Mouse (Mus musculus): ENCODE measurements around the gene Fcho2. TPM values are rescaled to one million over a fixed set of nuclear protein-coding genes. Genes with fewer than 3 reads are reported as not detected.

The Fcho2 gene
- polyA plus RNA-seq, 1 experiment from 2014 or later = 23.5 TPM

DNA sequence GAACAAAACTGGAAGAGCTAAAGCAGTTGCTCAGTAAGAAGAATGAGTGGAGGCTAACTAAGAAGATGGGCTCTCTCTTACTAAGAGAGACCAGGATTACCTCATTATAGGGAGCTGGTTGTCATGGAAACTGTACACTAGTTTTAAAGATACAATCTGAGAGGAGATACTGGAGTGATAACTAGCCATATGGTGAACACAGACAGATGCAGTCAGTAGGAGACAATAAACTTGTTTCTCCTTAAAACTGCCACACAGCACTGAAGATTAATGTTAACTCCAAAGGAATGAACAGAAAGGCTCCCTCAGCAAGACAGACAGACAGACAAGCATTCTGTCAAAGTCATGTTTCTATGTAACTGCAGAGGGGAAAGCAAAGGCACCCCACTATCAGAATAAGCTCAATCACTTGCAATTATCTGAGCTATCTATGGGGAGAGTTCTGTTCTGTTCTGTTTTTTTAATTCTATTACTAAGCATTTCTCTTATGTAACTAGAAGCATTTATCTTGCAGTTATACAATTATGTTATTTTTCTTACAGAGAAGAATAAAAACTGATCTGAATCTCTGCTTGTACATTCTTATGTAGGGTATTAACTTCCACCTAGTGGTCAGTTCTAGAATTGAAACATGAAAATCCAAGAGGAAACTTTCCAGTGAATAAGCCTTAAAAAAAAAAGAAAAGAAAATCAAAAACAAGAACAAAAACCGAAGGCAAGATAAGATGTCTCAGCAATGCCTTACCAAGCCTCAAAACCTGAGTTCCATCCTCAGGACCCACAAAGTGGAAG is 85.8 kb downstream of the Fcho2 start:
- Histone ChIP-seq H3K4me1 (replicated peaks) (no peaks in the 10 kb centered on the region), H3K9me3 (no peaks in the 10 kb centered on the region), H3K27ac (no peak overlapping the region), H3K4me3 (no peak overlapping the region), H3K27me3 (ENCODE audit: insufficient read depth, poor library complexity, severe bottlenecking) (no peaks in the 10 kb centered on the region), H3K36me3 (peaks cover 92% of the 10 kb centered on the region)
- WGBS = 87% methylated on average over 1 of the region's 1 CpGs
- no peak for DNase-seq (ENCODE audit: low spot score)

DNA sequence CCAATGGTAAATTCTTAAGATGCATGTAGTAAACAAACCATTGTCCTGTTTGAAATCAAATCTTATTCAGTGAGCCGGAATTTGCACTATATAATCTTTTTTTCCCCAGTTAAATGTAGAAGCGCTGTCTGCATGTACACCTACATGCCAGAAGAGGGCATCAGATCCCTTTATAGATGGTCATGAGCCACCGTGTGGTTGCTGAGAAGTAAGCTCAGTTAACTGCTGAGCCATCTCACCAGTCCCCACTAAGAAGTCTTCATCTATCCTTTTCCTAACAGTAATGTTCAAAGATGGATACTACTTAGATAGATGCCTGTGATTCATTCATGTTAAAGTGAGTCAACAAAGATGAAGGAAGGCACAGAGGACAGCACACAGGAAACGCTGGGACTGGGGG is 88.8 kb downstream of the Fcho2 start:
- Histone ChIP-seq H3K4me3 (no peak overlapping the region), H3K27me3 (ENCODE audit: insufficient read depth, poor library complexity, severe bottlenecking) (no peaks in the 10 kb centered on the region), H3K27ac (no peak overlapping the region), H3K4me1 (replicated peaks) (no peaks in the 10 kb centered on the region), H3K9me3 (no peaks in the 10 kb centered on the region), H3K36me3 (peaks cover 79% of the 10 kb centered on the region)
- DNase-seq (ENCODE audit: low spot score) = no peak
- WGBS = 64% methylated on average over 4 of the region's 4 CpGs

DNA sequence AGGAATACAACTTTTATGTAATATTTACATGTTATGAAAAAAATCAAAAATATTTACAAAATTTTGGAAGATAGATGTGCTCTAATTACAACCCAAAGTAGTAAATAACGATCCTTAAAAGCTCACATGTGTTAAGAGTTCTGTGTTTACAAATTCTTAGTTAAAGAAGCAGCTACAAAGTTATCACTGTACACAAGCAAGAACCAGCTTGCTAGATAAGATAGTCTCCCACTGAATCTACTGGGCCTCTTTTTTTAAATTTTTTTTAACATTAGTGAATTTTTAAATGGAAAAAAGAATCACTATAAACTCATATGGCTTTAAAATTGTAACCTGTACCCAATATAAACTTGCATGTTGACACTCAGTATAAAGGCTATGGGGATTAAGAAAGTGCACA is 91.8 kb downstream of the Fcho2 start:
- Histone ChIP-seq H3K9me3 (no peaks in the 10 kb centered on the region), H3K36me3 (peaks cover 57% of the 10 kb centered on the region), H3K4me3 (no peak overlapping the region), H3K27me3 (ENCODE audit: insufficient read depth, poor library complexity, severe bottlenecking) (no peaks in the 10 kb centered on the region), H3K4me1 (replicated peaks) (no peaks in the 10 kb centered on the region), H3K27ac (no peak overlapping the region)
- 93% methylated on average over 1 of the region's 1 CpGs for WGBS
- DNase-seq (ENCODE audit: low spot score) = no peak

DNA sequence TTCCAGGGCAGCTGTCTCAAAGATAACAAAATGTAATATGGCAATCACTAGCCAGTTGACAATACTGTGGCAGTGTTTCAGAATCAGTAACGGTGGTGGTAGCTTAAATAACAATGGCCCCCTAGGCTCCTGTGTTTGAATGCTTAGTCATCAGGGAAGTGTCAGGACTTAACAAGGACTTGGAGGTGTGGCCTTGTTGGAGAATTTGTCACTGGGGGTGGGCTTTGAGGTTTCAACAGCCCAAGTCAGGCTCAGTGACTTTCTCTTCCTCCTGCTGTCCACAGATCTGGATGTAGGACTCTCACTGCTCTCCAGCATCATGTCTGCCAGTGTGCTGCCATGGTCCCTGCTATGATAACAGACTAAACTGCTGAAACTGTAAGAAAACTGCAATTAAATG is 93.0 kb downstream of the Fcho2 start:
- H3K36me3 ChIP-seq = peaks cover 47% of the 10 kb centered on the region
- H3K27me3 ChIP-seq (ENCODE audit: insufficient read depth, poor library complexity, severe bottlenecking) = no peaks in the 10 kb centered on the region
- no peaks in the 10 kb centered on the region for H3K9me3 ChIP-seq
- no peaks in the 10 kb centered on the region for H3K4me1 ChIP-seq (replicated peaks)
- no peak overlapping the region for H3K4me3 ChIP-seq
- DNase-seq (ENCODE audit: low spot score) = no peak
- H3K27ac ChIP-seq = no peak overlapping the region
- WGBS = 42% methylated on average over 1 of the region's 1 CpGs

DNA sequence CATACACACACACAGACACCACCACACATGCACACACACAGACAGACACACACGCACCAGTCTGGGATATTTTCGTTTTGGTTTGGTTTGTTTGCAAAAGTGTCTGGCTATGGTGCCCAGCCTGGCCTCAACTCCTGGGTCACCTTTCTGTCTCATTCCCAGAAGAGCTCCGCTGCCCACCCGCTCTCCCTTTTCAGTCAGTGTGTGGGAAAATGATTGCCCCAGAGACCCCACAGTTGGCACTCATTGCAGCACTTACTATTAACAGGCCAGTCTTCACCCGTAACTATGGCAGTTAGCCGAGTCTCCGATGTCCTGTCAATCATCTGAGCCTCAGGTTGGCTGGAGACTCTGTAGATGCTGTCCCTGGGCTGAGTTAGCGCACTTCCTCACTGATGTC is 99.1 kb downstream of the Fcho2 start:
- H3K36me3 ChIP-seq = 0 out of 2 replicates have a peak, but pooled peaks cover 2% of the 10 kb centered on the region
- no peaks in the 10 kb centered on the region for H3K9me3 ChIP-seq
- no peak overlapping the region for H3K4me3 ChIP-seq
- 90% methylated on average over 8 of the region's 8 CpGs for WGBS
- no peaks in the 10 kb centered on the region for H3K27me3 ChIP-seq (ENCODE audit: insufficient read depth, poor library complexity, severe bottlenecking)
- no peaks in the 10 kb centered on the region for H3K4me1 ChIP-seq (replicated peaks)
- peak; percentile 1 for DNase-seq (ENCODE audit: low spot score)
- H3K27ac ChIP-seq = no peak overlapping the region

DNA sequence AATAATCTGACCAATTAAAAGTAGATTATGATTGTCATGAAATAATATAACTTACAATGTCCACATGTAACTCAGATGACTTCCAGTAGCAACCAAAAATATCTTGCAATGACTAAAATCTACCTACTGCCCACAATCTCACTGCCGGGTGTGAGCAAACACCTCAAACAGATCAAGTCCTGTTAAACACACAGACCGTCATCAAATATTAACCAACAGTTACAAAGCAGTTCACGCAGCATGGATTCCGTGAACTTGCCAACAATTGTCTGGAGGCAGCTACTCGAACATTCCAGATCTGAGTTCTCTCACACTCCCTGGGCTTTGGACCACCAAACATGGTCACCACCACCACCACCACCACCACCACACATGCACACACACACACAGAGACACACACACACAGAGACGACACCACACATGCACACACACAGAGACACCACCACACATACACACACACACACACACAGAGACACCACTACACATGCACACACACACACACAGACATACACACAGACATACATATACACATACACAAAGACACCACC is 99.7 kb downstream of the Fcho2 start:
- Histone ChIP-seq H3K36me3 (no peaks in the 10 kb centered on the region), H3K27me3 (ENCODE audit: insufficient read depth, poor library complexity, severe bottlenecking) (no peaks in the 10 kb centered on the region), H3K27ac (no peak overlapping the region), H3K4me3 (no peak overlapping the region), H3K9me3 (no peaks in the 10 kb centered on the region), H3K4me1 (replicated peaks) (no peaks in the 10 kb centered on the region)
- DNase-seq (ENCODE audit: low spot score) = no peak
- WGBS = 90% methylated on average over 6 of the region's 6 CpGs

DNA sequence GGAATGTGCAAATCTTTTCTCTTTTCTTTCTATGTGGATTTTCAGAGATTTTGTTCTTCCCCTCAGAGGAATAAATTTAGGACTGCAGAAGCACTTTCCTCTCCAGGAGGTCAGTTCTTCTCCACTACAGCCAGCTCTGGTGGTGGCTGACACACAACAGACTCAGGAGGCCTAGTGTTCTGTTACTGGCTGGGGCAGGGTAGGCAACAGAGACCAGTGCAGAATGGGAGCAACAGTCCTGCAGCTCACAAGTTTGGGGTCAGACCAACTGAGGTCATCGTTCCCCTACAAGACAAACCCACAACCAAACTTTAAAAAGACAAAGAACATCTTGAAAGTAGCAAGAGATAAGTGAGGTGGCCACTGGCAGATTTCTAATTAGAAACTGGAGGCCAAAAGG is 104.6 kb downstream of the Fcho2 start:
- Histone ChIP-seq H3K4me3 (no peak overlapping the region), H3K36me3 (no peaks in the 10 kb centered on the region), H3K27ac (no peak overlapping the region), H3K4me1 (replicated peaks) (no peaks in the 10 kb centered on the region), H3K27me3 (ENCODE audit: insufficient read depth, poor library complexity, severe bottlenecking) (no peaks in the 10 kb centered on the region), H3K9me3 (no peaks in the 10 kb centered on the region)
- no peak for DNase-seq (ENCODE audit: low spot score)
- WGBS = 100% methylated on average over 1 of the region's 1 CpGs

DNA sequence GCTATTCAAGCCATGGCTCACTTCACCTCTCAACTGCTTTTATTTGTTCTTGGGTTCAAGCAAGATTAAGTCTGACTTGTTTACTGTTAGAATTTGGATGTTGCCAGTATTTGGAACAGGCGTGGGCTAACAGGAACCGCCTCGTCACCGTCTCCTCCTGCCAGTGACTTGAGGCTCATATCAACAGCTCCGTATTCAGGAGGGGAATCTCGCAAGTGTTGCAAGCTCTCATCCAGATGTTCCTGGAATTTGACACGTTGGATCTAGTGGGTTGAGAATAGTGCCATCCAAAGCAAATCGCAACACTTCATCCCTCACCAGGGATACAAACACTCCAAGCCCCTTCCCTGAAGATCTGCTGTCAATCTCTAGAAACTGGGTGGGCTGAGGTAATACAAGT is 105.0 kb downstream of the Fcho2 start:
- Histone ChIP-seq H3K4me3 (no peak overlapping the region), H3K36me3 (no peaks in the 10 kb centered on the region), H3K4me1 (replicated peaks) (no peaks in the 10 kb centered on the region), H3K27ac (no peak overlapping the region), H3K9me3 (no peaks in the 10 kb centered on the region), H3K27me3 (ENCODE audit: insufficient read depth, poor library complexity, severe bottlenecking) (no peaks in the 10 kb centered on the region)
- 81% methylated on average over 8 of the region's 8 CpGs for WGBS
- no peak for DNase-seq (ENCODE audit: low spot score)

DNA sequence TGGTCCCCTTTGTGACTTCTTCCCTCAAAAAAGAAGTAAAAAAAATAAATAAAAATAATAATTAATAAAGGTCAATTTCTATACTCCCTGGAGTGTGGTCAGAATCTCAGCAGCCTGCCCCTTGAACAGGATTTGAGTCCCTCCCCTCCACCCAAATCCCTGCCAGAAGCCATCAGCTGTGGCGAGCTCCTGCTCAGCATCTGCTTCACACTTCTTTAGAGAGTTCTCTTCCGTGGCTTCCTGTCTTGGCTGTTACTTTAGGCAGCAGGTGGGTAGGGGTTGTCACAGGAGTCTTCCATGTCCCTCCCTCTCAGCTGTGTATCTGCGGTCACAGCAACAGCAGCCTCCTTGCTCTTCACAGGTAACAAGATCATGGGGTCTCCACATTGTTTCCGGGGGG is 109.7 kb downstream of the Fcho2 start:
- WGBS = 78% methylated on average over 4 of the region's 4 CpGs
- DNase-seq (ENCODE audit: low spot score) = no peak
- Histone ChIP-seq H3K27me3 (ENCODE audit: insufficient read depth, poor library complexity, severe bottlenecking) (no peaks in the 10 kb centered on the region), H3K4me1 (replicated peaks) (no peaks in the 10 kb centered on the region), H3K4me3 (no peak overlapping the region), H3K27ac (no peak overlapping the region), H3K9me3 (no peaks in the 10 kb centered on the region), H3K36me3 (no peaks in the 10 kb centered on the region)

DNA sequence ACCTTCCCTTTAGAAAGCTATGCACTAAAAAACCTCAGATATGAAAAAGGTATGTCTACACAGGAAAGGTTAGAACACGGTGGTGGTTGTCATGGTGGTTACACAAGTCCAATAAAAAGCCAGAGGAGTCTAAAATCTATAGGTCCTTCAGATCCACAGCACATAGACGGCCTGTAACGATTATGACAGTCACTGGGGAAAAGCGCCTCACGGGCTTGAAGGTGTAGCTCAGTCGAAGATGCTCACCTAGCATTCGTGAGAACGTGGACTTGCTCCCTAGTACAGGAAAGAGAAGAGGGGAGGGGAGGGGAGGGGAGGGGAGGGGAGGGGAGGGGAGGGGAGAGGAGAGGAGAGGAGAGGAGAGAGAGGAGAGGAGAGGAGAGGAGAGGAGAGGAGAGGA is 111.5 kb downstream of the Fcho2 start:
- H3K27ac ChIP-seq = no peak overlapping the region
- H3K4me3 ChIP-seq = no peak overlapping the region
- no peaks in the 10 kb centered on the region for H3K27me3 ChIP-seq (ENCODE audit: insufficient read depth, poor library complexity, severe bottlenecking)
- H3K36me3 ChIP-seq = no peaks in the 10 kb centered on the region
- DNase-seq (ENCODE audit: low spot score) = no peak
- 92% methylated on average over 7 of the region's 8 CpGs for WGBS
- H3K9me3 ChIP-seq = no peaks in the 10 kb centered on the region
- H3K4me1 ChIP-seq (replicated peaks) = no peaks in the 10 kb centered on the region

DNA sequence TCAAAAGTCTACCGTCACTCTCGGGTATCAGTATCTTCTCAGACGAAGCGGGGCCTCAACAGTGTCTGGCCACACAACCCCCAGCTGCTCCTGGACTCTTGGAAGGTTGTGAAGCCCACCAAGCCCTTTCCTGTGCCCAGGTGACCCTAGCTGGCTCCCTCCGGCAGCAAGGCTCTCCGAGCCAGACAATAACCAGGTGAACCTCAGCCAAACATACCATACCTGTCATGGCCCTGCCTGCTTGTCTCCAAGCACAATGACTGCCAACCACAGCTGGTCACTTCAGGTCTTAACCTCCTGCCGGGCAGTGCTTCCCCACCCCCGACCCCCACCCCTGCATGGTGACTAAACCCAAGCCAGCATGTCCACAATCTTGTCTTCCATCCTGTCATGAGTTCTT is 112.9 kb downstream of the Fcho2 start:
- no peak overlapping the region for H3K4me3 ChIP-seq
- no peaks in the 10 kb centered on the region for H3K9me3 ChIP-seq
- no peak overlapping the region for H3K27ac ChIP-seq
- DNase-seq (ENCODE audit: low spot score) = no peak
- no peaks in the 10 kb centered on the region for H3K4me1 ChIP-seq (replicated peaks)
- 89% methylated on average over 8 of the region's 8 CpGs for WGBS
- no peaks in the 10 kb centered on the region for H3K27me3 ChIP-seq (ENCODE audit: insufficient read depth, poor library complexity, severe bottlenecking)
- H3K36me3 ChIP-seq = no peaks in the 10 kb centered on the region

DNA sequence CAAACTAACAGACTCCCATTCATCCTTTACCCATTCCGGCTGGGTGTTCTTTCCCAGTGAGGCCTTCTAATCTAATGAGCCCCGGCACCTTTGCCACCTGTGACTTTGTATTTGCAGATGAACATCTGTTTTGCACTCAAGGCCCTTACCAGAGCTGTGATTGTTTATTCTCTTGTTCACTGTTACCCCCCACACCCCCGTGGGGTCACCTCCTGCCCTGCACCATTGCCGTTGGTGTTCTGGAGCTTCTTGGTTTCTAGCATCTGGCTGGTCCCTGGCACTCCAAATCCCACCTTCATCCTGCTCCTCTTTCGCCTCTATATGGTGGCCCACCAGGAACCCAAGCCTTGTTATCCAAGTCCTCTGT is 114.0 kb downstream of the Fcho2 start:
- peaks cover 5% of the 10 kb centered on the region for H3K27me3 ChIP-seq (ENCODE audit: insufficient read depth, poor library complexity, severe bottlenecking)
- 85% methylated on average over 5 of the region's 5 CpGs for WGBS
- DNase-seq (ENCODE audit: low spot score) = no peak
- H3K4me1 ChIP-seq (replicated peaks) = no peaks in the 10 kb centered on the region
- no peaks in the 10 kb centered on the region for H3K36me3 ChIP-seq
- H3K4me3 ChIP-seq = no peak overlapping the region
- H3K27ac ChIP-seq = no peak overlapping the region
- H3K9me3 ChIP-seq = no peaks in the 10 kb centered on the region

DNA sequence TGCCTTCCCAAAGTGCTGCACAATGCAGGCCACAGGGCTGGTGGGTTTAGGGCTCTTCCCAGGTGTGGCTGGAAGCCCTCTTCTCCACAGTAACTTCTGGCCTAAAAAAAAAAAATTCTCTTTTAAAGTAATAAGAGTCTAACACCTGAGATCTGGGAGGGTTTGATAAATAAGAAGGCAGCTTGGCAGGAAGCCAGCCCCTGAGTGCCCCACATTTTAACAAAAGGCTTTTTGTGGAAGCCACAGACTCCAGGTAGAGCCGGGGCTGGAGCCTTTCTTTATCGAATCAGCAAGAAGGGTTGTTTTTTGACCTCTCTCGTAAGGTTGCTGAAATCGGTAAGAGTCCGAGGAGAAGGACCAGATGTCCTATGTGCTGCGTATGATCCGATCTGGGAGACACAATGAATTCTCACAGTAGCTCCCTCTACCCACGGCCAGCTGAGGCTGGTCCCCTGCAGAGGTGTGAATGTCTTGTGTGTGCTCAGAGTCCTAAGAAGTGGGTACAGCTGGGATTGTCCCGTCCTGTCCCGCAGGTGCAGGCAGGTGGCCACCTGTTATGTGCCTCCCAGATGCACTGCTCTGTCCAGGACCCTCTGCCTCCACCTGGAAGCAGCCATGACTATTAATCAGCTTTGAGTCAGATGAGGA is 114.5 kb downstream of the Fcho2 start:
- Histone ChIP-seq H3K27me3 (ENCODE audit: insufficient read depth, poor library complexity, severe bottlenecking) (peaks cover 10% of the 10 kb centered on the region), H3K27ac (no peak overlapping the region), H3K36me3 (no peaks in the 10 kb centered on the region), H3K4me1 (replicated peaks) (no peaks in the 10 kb centered on the region), H3K9me3 (no peaks in the 10 kb centered on the region), H3K4me3 (no peak overlapping the region)
- DNase-seq (ENCODE audit: low spot score) = no peak
- WGBS = 71% methylated on average over 10 of the region's 10 CpGs

Measured in hindbrain, embryonic 10.5 days (tissue).